ENCODE assay signal across 20 mouse cellular contexts in the genomic region with DNA sequence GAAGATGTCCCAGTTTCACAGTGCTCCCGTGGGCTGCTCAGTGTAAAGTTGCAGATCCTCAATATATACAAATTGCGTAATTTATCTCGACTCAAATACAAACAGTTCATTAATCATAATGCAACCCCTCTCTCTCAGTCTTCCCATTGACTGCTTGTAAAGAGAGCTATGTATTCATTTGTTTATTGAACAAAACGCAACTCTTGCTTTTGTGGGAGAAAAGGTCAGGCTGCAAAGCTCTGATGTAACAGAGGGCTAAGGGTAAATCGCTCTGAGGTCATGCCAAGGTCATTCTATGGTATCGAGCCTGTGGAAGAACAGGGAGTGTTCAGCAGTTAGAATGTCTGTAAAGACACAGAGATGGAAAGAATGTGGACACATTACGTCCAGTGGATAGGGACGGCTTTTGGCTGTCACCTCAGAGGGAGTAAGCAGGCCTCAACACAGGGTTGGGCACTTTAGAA.
DNase-seq lines count a peak whose midpoint lies in the region; ATAC-seq and TF ChIP-seq lines count a peak whose summit lies in the region.
"Had no signal": no experiment of that assay in that cellular context is flagged by ENCODE, and none has a peak within 500 bp of the region (broad histone marks: within the 10 kb centered on the region; RNA-seq: fewer than 3 reads in every experiment).

No protein-coding gene starts in this region.

- no peak overlapping the region for H3K9ac ChIP-seq in heart, embryonic 13.5 days
- H3K9ac ChIP-seq in lung, embryonic 15.5 days: no peak overlapping the region
- H3K9ac ChIP-seq: embryonic facial prominence, embryonic 12.5 days; forebrain, embryonic 15.5 days; heart, embryonic 15.5 days; hindbrain, embryonic 15.5 days had no signal

- peaks cover 7% of the 10 kb centered on the region for H3K4me1 ChIP-seq in heart, embryonic 13.5 days
- H3K4me1 ChIP-seq in lung, embryonic 15.5 days: 0 out of 2 replicates have a peak, but pooled peaks cover 9% of the 10 kb centered on the region
- no peaks in the 10 kb centered on the region for H3K4me1 ChIP-seq in cortical plate, adult 2 months (ENCODE audit: control insufficient read depth, insufficient read depth, low read length)
- H3K4me1 ChIP-seq: embryonic facial prominence, embryonic 12.5 days; forebrain, embryonic 15.5 days; heart, embryonic 15.5 days; hindbrain, embryonic 15.5 days had no signal

- no peak overlapping the region for H3K4me3 ChIP-seq in heart, embryonic 13.5 days
- no peak overlapping the region for H3K4me3 ChIP-seq in lung, embryonic 15.5 days
- H3K4me3 ChIP-seq in cortical plate, adult 2 months (ENCODE audit: insufficient read depth, low read length): no peak overlapping the region
- H3K4me3 ChIP-seq: embryonic facial prominence, embryonic 12.5 days; forebrain, embryonic 15.5 days; heart, embryonic 10.5 days; heart, embryonic 15.5 days; hindbrain, embryonic 15.5 days had no signal

- H3K27ac ChIP-seq in heart, embryonic 13.5 days (replicated peaks): 0 out of 2 replicates have a peak overlapping the region, but pooled peaks have one; percentile 20
- peak overlapping the region; percentile 7; the same call in 1 of the 2 replicates for H3K27ac ChIP-seq in lung, embryonic 15.5 days
- H3K27ac ChIP-seq in cortical plate, adult 2 months (ENCODE audit: insufficient read depth, low read length): peak overlapping the region; percentile 10; the same call in 1 of the 2 replicates
- H3K27ac ChIP-seq: embryonic facial prominence, embryonic 12.5 days; forebrain, embryonic 15.5 days; heart, embryonic 10.5 days; heart, embryonic 15.5 days; hindbrain, embryonic 15.5 days had no signal

- intact Hi-C loops in heart, postnatal 14 days (cut with DNase I): no loop called here

- H3K36me3 ChIP-seq in heart, embryonic 13.5 days: no peaks in the 10 kb centered on the region
- no peaks in the 10 kb centered on the region for H3K36me3 ChIP-seq in lung, embryonic 15.5 days
- H3K36me3 ChIP-seq: embryonic facial prominence, embryonic 12.5 days; forebrain, embryonic 15.5 days; heart, embryonic 10.5 days; heart, embryonic 15.5 days; hindbrain, embryonic 15.5 days had no signal

- no peaks in the 10 kb centered on the region for H3K27me3 ChIP-seq in heart, embryonic 13.5 days (replicated peaks)
- no peaks in the 10 kb centered on the region for H3K27me3 ChIP-seq in lung, embryonic 15.5 days
- H3K27me3 ChIP-seq: embryonic facial prominence, embryonic 12.5 days; forebrain, embryonic 15.5 days; heart, embryonic 15.5 days; hindbrain, embryonic 15.5 days; Patski had no signal

- WGBS in heart, embryonic 13.5 days: 52% methylated on average over 8 of the region's 8 CpGs
- WGBS in lung, embryonic 15.5 days: 21% methylated on average over 8 of the region's 8 CpGs

- no peak for ATAC-seq in heart, embryonic 13.5 days (ENCODE audit: extremely low read depth, insufficient number of reproducible peaks, low FRiP score, low TSS enrichment)
- peak; percentile 90; the same call in 1 of the 2 replicates for ATAC-seq in lung, embryonic 15.5 days (ENCODE audit: borderline replicate concordance, extremely low read depth, low FRiP score, low TSS enrichment)
- ATAC-seq: forebrain, embryonic 15.5 days; Patski had no signal

- no peak overlapping the region for H3K4me2 ChIP-seq in heart, embryonic 13.5 days
- H3K4me2 ChIP-seq in lung, embryonic 15.5 days: no peak overlapping the region
- H3K4me2 ChIP-seq: embryonic facial prominence, embryonic 12.5 days; forebrain, embryonic 15.5 days; heart, embryonic 15.5 days; hindbrain, embryonic 15.5 days had no signal

- TF ChIP-seq CTCF in cortical plate, adult 2 months (IDR thresholded peaks at IDR 0.05; ENCODE audit: extremely low read depth, insufficient read depth, low read length): no peak

- no peak for DNase-seq in heart, postnatal 14 days
- no peak for DNase-seq in lung, postnatal 14 days
- DNase-seq in ES-CJ7 (ENCODE audit: low read depth, low spot score): peak; percentile 6
- DNase-seq in layer of hippocampus, adult 11-12 months (ENCODE audit: low spot score): no peak
- DNase-seq: adrenal gland, postnatal 10 days; cerebellum, adult 11 months; cerebellum, adult 8-10 months; cerebellum, postnatal 14 days; gastrocnemius, postnatal 36 days; heart, adult 18-20 months; heart, postnatal 36 days had no signal

- TF ChIP-seq POLR2A in cortical plate, adult 2 months (IDR thresholded peaks at IDR 0.05; ENCODE audit: extremely low read depth, insufficient read depth, low read length): no peak

- H3K9me3 ChIP-seq in heart, embryonic 13.5 days: peaks cover 11% of the 10 kb centered on the region
- H3K9me3 ChIP-seq in lung, embryonic 15.5 days: no peaks in the 10 kb centered on the region
- H3K9me3 ChIP-seq: heart, embryonic 10.5 days; heart, embryonic 15.5 days; hindbrain, embryonic 15.5 days had no signal
